25 mouse cellular contexts compared by ENCODE assay signal in the genomic region with DNA sequence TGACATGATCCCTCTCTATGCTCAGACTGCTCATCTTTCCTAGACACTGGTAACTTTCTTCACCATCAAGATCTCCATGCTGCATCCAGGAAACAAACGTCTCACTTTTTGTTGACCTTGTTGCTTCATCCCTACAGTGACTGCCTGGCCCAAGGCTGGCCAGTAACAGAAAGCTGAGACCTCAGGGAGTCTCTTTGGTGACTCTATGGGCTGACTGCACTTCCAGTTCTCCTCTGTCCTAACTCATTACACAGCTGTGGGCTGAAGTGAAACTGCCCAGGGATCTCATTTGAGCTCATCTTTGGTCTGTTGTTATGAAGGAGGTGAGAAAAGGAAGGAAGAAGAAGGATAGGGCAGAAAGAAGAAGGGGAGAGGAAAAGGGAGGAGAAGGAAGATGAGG. TPM values are rescaled to one million over a fixed set of nuclear protein-coding genes. Genes with fewer than 3 reads are reported as not detected.
A peak's percentile ranks its signal among the peaks of the same experiment; 100 is the strongest.
DNase-seq lines count a peak whose midpoint lies in the region; ATAC-seq and TF ChIP-seq lines count a peak whose summit lies in the region.
"Had no signal": no experiment of that assay in that cellular context is flagged by ENCODE, and none has a peak within 500 bp of the region (broad histone marks: within the 10 kb centered on the region; RNA-seq: fewer than 3 reads in every experiment).

No protein-coding gene starts in this region.

- H3K4me2 ChIP-seq in intestine, embryonic 14.5 days (ENCODE audit: low read length) = no peak overlapping the region
- H3K4me2 ChIP-seq in intestine, postnatal 0 days (replicated peaks; ENCODE audit: low read depth) = no peak overlapping the region
- H3K4me2 ChIP-seq: hindbrain, embryonic 15.5 days; limb, embryonic 13.5 days; liver, embryonic 12.5 days; midbrain, embryonic 12.5 days; neural tube, embryonic 15.5 days; stomach, embryonic 15.5 days had no signal

- DNase-seq in adrenal gland, postnatal 10 days = peak; percentile 15
- no peak for DNase-seq in adrenal gland, adult 18-20 months (ENCODE audit: low spot score in 2 of 2)
- peak; percentile 21 for DNase-seq in intestine, embryonic 14.5 days (ENCODE audit: low spot score)
- no peak for DNase-seq in B cell, adult 2 months
- DNase-seq: adrenal gland, adult 2 months; cerebellum, adult 18-20 months; cerebellum, postnatal 25 days; embryo, embryonic 11 days; heart, adult 2 months; layer of hippocampus, postnatal 36 days; lung, adult 18-20 months; lung, postnatal 10 days; thymus, postnatal 25 days had no signal

- WGBS in intestine, embryonic 14.5 days = 44% methylated on average over 1 of the region's 1 CpGs
- 60% methylated on average over 1 of the region's 1 CpGs for WGBS in intestine, postnatal 0 days

- H3K27me3 ChIP-seq in intestine, embryonic 14.5 days (replicated peaks; ENCODE audit: control insufficient read depth, insufficient read depth, low read length) = no peaks in the 10 kb centered on the region
- no peaks in the 10 kb centered on the region for H3K27me3 ChIP-seq in intestine, postnatal 0 days (replicated peaks; ENCODE audit: control insufficient read depth, insufficient read depth, low read length)
- H3K27me3 ChIP-seq: hindbrain, embryonic 15.5 days; limb, embryonic 13.5 days; midbrain, embryonic 12.5 days; neural tube, embryonic 15.5 days; stomach, embryonic 15.5 days had no signal

- H3K9me3 ChIP-seq in intestine, embryonic 14.5 days (ENCODE audit: control insufficient read depth, low read length) = no peaks in the 10 kb centered on the region
- no peaks in the 10 kb centered on the region for H3K9me3 ChIP-seq in intestine, postnatal 0 days (ENCODE audit: control insufficient read depth)
- H3K9me3 ChIP-seq: hindbrain, embryonic 15.5 days; limb, embryonic 13.5 days; liver, embryonic 12.5 days; midbrain, embryonic 12.5 days; neural tube, embryonic 15.5 days; stomach, embryonic 15.5 days had no signal

- H3K9ac ChIP-seq in intestine, embryonic 14.5 days (ENCODE audit: low read length) = no peak overlapping the region
- no peak overlapping the region for H3K9ac ChIP-seq in intestine, postnatal 0 days (ENCODE audit: low read depth, low read length)
- H3K9ac ChIP-seq: hindbrain, embryonic 15.5 days; limb, embryonic 13.5 days; liver, embryonic 12.5 days; midbrain, embryonic 12.5 days; neural tube, embryonic 15.5 days; stomach, embryonic 15.5 days had no signal

- H3K4me3 ChIP-seq in intestine, embryonic 14.5 days (ENCODE audit: low read depth, low read length) = no peak overlapping the region
- H3K4me3 ChIP-seq in intestine, postnatal 0 days (ENCODE audit: low read depth, low read length) = no peak overlapping the region
- H3K4me3 ChIP-seq in brown adipose tissue, adult 24 weeks (ENCODE audit: insufficient read depth, low read depth, low read length) = no peak overlapping the region
- H3K4me3 ChIP-seq: heart, adult 2 months; hindbrain, embryonic 15.5 days; layer of hippocampus, adult 2 months; limb, embryonic 13.5 days; liver, embryonic 12.5 days; midbrain, embryonic 12.5 days; neural tube, embryonic 15.5 days; stomach, embryonic 15.5 days had no signal

- H3K4me1 ChIP-seq in intestine, embryonic 14.5 days (replicated peaks; ENCODE audit: control insufficient read depth, insufficient read depth, low read length) = peaks cover 15% of the 10 kb centered on the region; the same call in 1 of the 2 replicates
- 0 out of 2 replicates have a peak, but pooled peaks cover 3% of the 10 kb centered on the region for H3K4me1 ChIP-seq in intestine, postnatal 0 days (replicated peaks; ENCODE audit: control insufficient read depth, insufficient read depth, low read length)
- H3K4me1 ChIP-seq in brown adipose tissue, adult 24 weeks (ENCODE audit: control insufficient read depth, insufficient read depth, insufficient read length, low read length) = peaks cover 17% of the 10 kb centered on the region
- H3K4me1 ChIP-seq: hindbrain, embryonic 15.5 days; midbrain, embryonic 12.5 days; neural tube, embryonic 15.5 days had no signal

- no peak for ATAC-seq in intestine, embryonic 14.5 days (replicated peaks; ENCODE audit: low FRiP score, low TSS enrichment, low read depth)
- ATAC-seq in intestine, postnatal 0 days = no peak
- peak; percentile 67 for ATAC-seq in megakaryocyte, adult 5-6 weeks (ENCODE audit: poor library complexity, severe bottlenecking)
- ATAC-seq: forebrain, embryonic 14.5 days; intestine, embryonic 16.5 days; liver, embryonic 12.5 days had no signal

- H3K27ac ChIP-seq in intestine, embryonic 14.5 days (ENCODE audit: low read depth) = no peak overlapping the region
- no peak overlapping the region for H3K27ac ChIP-seq in intestine, postnatal 0 days (ENCODE audit: low read depth, low read length)
- 0 out of 2 replicates have a peak overlapping the region, but pooled peaks have one; percentile 21 for H3K27ac ChIP-seq in brown adipose tissue, adult 24 weeks (replicated peaks; ENCODE audit: low read depth, low read length)
- H3K27ac ChIP-seq: hindbrain, embryonic 15.5 days; layer of hippocampus, adult 2 months; limb, embryonic 13.5 days; liver, embryonic 12.5 days; midbrain, embryonic 12.5 days had no signal

- H3K36me3 ChIP-seq in intestine, embryonic 14.5 days (ENCODE audit: control insufficient read depth, insufficient read depth, low read length) = no peaks in the 10 kb centered on the region
- no peaks in the 10 kb centered on the region; the same call in 1 of the 2 replicates for H3K36me3 ChIP-seq in intestine, postnatal 0 days (ENCODE audit: control insufficient read depth, insufficient read depth)
- H3K36me3 ChIP-seq: hindbrain, embryonic 15.5 days; limb, embryonic 13.5 days; liver, embryonic 12.5 days; midbrain, embryonic 12.5 days; neural tube, embryonic 15.5 days; stomach, embryonic 15.5 days had no signal

- TF ChIP-seq CTCF in intestine, postnatal 0 days (IDR thresholded peaks at IDR 0.05; ENCODE audit: low read depth) = no peak

RNA-seq across cellular contexts. Expression of gene Gadd45a, which starts 39.1 kb away (rescaled TPM):
- total RNA-seq in adrenal gland, postnatal 10 days (2021) = 10 to 100 TPM; 11.6 to 16.2 TPM
- 10 to 100 TPM; 10.6 to 27.8 TPM for total RNA-seq in adrenal gland, adult 18-20 months (2021)
- polyA plus RNA-seq in intestine, embryonic 14.5 days (2014; fragmentation: Nextera tagmentation; extraction: Ambion mirVana) = 21.3 and 26.2 TPM in 2 replicates
- polyA plus RNA-seq in intestine, postnatal 0 days (2015; fragmentation: Nextera tagmentation; extraction: Ambion mirVana) = 68.1 and 74.0 TPM in 2 replicates
- polyA plus RNA-seq in brown adipose tissue, adult 24 weeks (2012; ENCODE audit: insufficient read depth, insufficient read length, missing spikeins) = 6.2 and 6.3 TPM in 2 replicates
- total RNA-seq in megakaryocyte, adult 5-6 weeks (2015) = 59.6 and 62.4 TPM in 2 replicates
- total RNA-seq in megakaryocyte, adult 5-6 weeks (2017) = 77.2 and 95.9 TPM in 2 replicates

Comparison
In these comparisons a context has a peak if more than half of its experiments do, and no peak if none do; other contexts are left out.
1. DNase-seq: peak in adrenal gland, postnatal 10 days (single experiment) and intestine, embryonic 14.5 days (single experiment); none in adrenal gland, adult 18-20 months (0 of 2) and B cell, adult 2 months (0 of 2).